Mouse (Mus musculus) thymus, postnatal 4 days (tissue): ENCODE data around the gene Ppif.

Experiments
- DNase-seq: peaks from one replicate; pipeline ENCODE4 v3.0.0; 2021

Ppif gene

GRCm38 (mm10) chr14:25696356-25696755 is 2.4 kb downstream of the Ppif start:
- DNase-seq = no peak

GRCm38 (mm10) chr14:25701986-25702385 is 8.0 kb downstream of the Ppif start:
- DNase-seq = no peak

GRCm38 (mm10) chr14:25707691-25708181 is 13.8 kb downstream of the Ppif start:
- peak; percentile 75 for DNase-seq

GRCm38 (mm10) chr14:25708451-25708850 is 14.5 kb downstream of the Ppif start:
- no peak for DNase-seq

GRCm38 (mm10) chr14:25708917-25709316 is 15.0 kb downstream of the Ppif start:
- DNase-seq = no peak

- DNase-seq = no peak
Observed at GRCm38 (mm10) chr14:25710073-25710472, 16.1 kb downstream of the Ppif start.

- no peak for DNase-seq
Observed at GRCm38 (mm10) chr14:25710681-25711080, 16.7 kb downstream of the Ppif start.

GRCm38 (mm10) chr14:25711177-25711576 is 17.2 kb downstream of the Ppif start:
- DNase-seq = no peak

- DNase-seq = no peak
Observed at GRCm38 (mm10) chr14:25711602-25712001, 17.6 kb downstream of the Ppif start.

- peak; percentile 70 for DNase-seq
Observed at GRCm38 (mm10) chr14:25713443-25713842, 19.5 kb downstream of the Ppif start.

GRCm38 (mm10) chr14:25716528-25716927 is 22.6 kb downstream of the Ppif start:
- no peak for DNase-seq

- peak; percentile 43 for DNase-seq
Observed at GRCm38 (mm10) chr14:25717718-25718117, 23.8 kb downstream of the Ppif start.

GRCm38 (mm10) chr14:25718471-25718870 is 24.5 kb downstream of the Ppif start:
- peak; percentile 74 for DNase-seq

GRCm38 (mm10) chr14:25719371-25719770 is 25.4 kb downstream of the Ppif start:
- peak; percentile 96 for DNase-seq

GRCm38 (mm10) chr14:25720962-25721707 is 27.2 kb downstream of the Ppif start:
- peak; percentile 54 for DNase-seq

GRCm38 (mm10) chr14:25725032-25725497 is 31.1 kb downstream of the Ppif start:
- DNase-seq = no peak

- no peak for DNase-seq
Observed at GRCm38 (mm10) chr14:25725690-25726089, 31.7 kb downstream of the Ppif start.

GRCm38 (mm10) chr14:25726226-25727148 is 32.5 kb downstream of the Ppif start:
- peak; percentile 87 for DNase-seq

GRCm38 (mm10) chr14:25727149-25727510 is 33.2 kb downstream of the Ppif start:
- no peak for DNase-seq

GRCm38 (mm10) chr14:25734736-25735716 is 41.1 kb downstream of the Ppif start:
- DNase-seq = no peak

- no peak for DNase-seq
Observed at GRCm38 (mm10) chr14:25736140-25736539, 42.2 kb downstream of the Ppif start.

- no peak for DNase-seq
Observed at GRCm38 (mm10) chr14:25736589-25736988, 42.6 kb downstream of the Ppif start.
